Mouse (Mus musculus): ENCODE data around the gene Mef2b.
A peak's percentile ranks its signal among the peaks of the same experiment; 100 is the strongest.
"Not testable (repeated sequence)": the region's sequence is repeated elsewhere in the genome, so short reads cannot be mapped to it uniquely, and the experiment has no call there.

Mef2b gene

GRCm38 (mm10) chr8:70179082-70179481, 39.6 kb downstream of the Mef2b start:
- DNase-seq (ENCODE audit: low read depth, low spot score), result no peak

DNA sequence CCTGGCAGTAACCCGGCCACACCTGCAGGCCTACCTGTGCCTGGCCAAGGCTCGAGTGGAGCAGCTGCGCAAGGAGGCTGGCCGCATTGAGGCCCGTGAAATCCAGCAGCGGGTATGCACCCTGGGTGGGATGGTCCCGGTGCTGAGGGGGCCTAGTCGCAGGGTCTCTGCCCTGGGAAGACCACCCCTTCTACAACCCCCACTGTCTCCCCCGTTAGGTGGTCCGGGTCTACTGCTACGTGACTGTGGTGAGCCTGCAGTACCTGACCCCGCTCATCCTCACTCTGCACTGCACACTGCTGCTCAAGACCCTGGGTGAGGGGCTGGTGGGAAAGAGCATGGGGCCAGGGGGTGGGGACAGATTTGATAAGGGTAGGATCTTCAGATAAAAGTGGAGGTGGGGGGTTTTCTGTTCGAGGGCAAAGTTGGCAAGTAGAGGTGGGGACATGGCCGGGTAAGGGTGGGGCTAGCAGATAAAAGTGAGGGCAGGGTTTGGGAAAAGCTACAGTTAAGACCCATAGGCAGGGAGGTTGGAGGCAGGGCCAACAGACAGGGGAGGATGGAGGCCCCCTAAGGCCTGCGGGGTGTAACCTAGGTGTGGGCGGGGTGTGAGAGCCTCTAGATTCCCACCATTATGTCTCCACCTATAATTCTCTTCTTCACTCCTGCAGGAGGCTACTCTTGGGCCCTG, 41.8 kb downstream of the Mef2b start:
- DNase-seq (ENCODE audit: low read depth, low spot score), result no peak

GRCm38 (mm10) chr8:70181903-70182252, 42.4 kb downstream of the Mef2b start:
- DNase-seq (ENCODE audit: low read depth, low spot score), result no peak

DNA sequence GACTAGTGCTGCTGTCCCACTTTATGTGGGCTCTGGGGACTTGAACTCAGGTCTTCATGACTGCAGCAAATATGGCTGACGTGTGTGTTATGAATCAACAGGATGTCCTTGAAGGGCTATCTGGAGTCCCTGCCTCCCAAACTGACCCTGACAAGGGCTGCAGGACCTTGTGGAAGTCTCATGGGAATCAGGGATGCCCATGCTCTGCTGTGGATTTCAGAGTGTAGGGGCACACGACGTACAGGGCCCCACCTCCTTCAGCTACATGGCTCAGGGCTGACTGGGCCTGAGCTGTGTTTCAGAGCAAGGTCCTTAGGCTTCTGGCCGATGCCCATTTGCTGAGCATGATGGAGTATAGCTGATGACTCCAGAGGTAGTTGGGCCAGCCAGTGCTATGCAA, 43.7 kb downstream of the Mef2b start:
- no peak for DNase-seq (ENCODE audit: low read depth, low spot score)

DNA sequence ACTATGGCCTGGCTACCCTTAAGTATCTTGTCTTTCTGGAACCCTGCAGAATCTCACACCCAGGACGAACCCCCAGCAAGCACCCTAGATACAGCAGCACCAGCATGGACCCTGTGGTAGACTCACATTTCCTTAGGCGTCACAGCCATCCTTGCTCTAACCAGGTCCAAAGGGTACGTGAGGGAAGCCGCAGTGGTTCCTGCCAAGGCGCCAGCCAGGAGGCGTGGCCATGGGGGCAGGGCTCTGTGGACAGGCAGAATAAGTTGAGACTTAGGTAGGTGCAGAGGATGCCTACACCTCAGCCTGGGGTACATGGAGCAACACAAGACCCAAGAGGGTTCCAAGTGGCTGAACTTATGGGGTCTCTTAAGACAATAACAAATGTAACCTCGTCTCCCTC, 49.2 kb downstream of the Mef2b start:
- no peak for DNase-seq (ENCODE audit: low read depth, low spot score)

GRCm38 (mm10) chr8:70193238-70193637, 53.7 kb downstream of the Mef2b start:
- no peak for DNase-seq (ENCODE audit: low read depth, low spot score)

DNA sequence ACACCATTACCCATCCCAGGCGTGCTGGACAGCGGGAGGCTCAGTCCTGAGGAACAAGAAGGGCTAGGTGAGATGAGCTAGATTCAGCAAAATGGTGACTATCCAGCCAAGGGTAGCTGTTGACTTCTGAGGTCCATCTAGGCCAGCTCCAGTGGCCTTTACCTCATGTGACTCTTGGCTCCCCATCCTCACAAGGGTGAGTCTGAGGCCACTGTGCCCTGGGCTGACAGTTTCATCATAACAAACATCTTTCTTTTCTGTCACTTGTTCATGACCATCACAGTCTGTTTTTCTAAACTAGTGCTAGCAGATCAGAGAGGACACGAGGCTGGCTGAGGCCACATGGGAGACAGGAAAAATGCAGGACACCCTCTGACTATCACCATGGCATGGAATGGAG, 54.7 kb downstream of the Mef2b start:
- DNase-seq (ENCODE audit: low read depth, low spot score), result no peak

- DNase-seq (ENCODE audit: low read depth, low spot score), result no peak
Measured at GRCm38 (mm10) chr8:70195762-70196161, 56.3 kb downstream of the Mef2b start.

DNA sequence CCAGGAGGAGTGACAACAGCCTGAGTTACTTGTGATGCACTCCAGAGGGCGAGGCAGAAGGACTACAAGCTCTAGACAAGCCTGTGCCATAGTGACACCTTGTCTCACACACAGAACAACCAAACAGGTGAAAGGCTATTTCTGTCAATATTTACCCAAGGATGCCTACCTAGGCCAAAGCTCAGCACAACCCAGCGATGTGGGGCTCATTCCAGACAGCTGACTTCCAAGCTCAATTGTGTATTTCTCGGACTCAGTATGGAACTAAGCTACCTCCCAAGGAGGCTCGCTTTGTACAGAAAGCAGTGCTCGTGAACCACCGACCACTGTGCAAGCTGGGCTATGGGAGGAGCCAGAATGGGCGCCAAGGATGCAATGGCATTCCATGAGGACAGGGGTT, 58.1 kb downstream of the Mef2b start:
- DNase-seq (ENCODE audit: low read depth, low spot score), result no peak

DNA sequence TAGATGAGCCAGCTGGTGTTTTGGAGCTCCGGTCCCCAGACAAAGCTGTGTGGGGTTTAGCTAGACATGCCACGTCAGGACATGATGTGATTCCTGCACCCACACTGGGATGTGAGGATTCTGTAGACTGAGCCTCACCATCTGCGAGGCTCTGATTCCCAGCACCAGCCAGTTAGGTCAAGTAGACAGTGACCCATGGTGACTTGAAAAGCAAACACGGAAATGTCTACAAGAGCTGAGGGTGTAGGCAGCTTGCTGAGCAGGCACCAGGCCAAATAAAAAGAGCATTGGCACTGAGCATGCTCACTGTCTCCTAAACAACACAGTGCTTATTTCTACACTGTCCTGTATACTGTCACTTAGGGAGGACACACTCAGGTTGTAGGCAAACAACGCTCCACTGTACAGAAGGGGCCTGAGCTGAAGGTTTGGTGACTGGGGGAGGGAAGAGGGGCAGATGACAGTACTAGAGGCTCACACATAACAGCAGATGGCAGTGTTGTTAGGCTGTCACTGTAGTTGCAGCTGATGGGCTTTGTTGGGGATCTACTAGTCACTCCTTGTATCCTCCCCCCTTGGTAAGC, 60.7 kb downstream of the Mef2b start:
- no peak for DNase-seq (ENCODE audit: low read depth, low spot score)

- DNase-seq (ENCODE audit: low read depth, low spot score), result no peak
Measured at GRCm38 (mm10) chr8:70201417-70201816, 61.9 kb downstream of the Mef2b start.

DNA sequence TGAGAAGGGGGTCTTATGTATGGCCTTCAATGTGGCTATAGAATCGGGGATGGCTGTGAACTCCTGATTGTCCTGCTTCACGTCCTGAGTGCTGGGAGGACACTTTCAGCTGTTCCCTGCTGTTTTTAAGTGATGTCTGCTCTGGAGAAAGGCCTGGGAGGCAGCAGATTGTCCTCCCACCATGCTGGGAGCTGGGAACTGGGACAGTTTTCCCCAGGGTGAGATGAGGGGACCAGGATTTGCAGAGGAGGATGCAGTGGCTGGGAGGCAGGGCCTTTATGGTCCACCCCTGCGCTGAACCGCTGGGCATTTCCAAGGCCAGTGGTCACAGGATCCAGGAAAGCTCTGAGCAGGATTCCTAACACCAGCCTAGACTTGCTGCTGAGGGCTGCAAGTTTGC, 63.6 kb downstream of the Mef2b start:
- DNase-seq (ENCODE audit: low read depth, low spot score), result no peak

GRCm38 (mm10) chr8:70204757-70205156, 65.2 kb downstream of the Mef2b start:
- DNase-seq (ENCODE audit: low read depth, low spot score), result no peak

- DNase-seq (ENCODE audit: low read depth, low spot score), result no peak
Measured at GRCm38 (mm10) chr8:70208130-70208529, 68.6 kb downstream of the Mef2b start.

DNA sequence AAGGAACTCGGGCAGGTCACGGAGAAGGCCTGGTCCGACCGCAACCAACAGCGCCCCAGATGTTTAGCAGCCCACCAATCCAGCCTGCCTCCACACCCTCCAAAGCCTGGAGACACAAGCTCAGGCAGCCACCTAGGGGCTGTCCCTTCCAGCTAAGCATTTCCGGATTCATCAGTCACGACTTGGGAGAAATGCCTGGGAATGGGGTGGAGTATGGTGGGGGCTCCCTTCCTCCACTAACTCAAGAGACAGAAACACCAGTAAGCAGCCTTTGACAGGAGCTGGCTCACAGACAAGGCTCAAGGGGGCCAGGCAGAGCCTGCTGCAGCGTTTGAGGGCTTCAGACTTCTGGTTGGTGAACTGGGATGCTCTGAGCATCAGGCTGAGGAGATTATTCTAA, 71.0 kb downstream of the Mef2b start:
- DNase-seq (ENCODE audit: low read depth, low spot score), result no peak

GRCm38 (mm10) chr8:70211275-70211674, 71.8 kb downstream of the Mef2b start:
- DNase-seq (ENCODE audit: low read depth, low spot score), result no peak

DNA sequence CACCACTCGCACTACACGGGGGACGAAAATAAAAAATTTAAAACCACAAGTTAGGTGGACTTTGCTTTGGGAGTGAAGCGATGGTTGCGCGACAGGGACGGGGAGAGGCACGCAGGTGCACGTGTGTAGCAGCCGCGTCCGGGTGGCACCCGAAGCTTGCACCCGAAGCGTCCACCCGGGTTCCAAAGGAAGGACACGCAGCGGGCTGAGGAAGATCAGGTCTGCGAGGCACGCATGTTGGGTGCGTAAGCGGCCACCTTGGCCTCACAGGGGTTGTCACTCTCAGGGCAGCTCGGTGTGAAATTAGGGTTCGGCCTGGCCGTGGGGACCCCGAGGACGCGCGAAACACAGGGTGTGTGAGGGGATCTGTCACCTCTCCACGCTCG, 72.2 kb downstream of the Mef2b start:
- DNase-seq (ENCODE audit: low read depth, low spot score), result no peak

GRCm38 (mm10) chr8:70212112-70213055, 72.9 kb downstream of the Mef2b start, which contains the start of gene Slc25a42:
Gene Slc25a42, minus strand, starts transcription at chr8:70212305.
- DNase-seq (ENCODE audit: low read depth, low spot score), result peak; percentile 98

DNA sequence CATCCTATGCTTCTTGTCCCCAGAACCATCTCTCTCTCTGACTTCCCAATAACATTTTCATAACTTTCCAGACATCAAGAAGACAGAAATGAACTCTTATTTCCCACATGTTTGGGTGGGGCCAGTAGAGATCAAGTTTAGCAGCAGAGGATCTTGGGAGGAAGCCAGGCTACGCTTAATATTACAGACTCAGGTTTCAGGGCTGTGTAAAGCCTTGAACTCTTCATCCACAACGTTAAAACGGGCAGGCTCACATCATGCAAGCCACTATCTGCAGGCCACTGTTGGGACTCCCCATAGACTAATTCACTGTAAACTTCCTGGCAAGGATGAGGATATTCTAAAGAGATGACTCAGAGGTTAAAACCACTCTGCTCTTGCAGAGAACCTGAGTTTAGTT, 74.9 kb downstream of the Mef2b start:
- DNase-seq (ENCODE audit: low read depth, low spot score), result no peak

GRCm38 (mm10) chr8:70215092-70215491, 75.6 kb downstream of the Mef2b start:
- DNase-seq (ENCODE audit: low read depth, low spot score), result no peak

DNA sequence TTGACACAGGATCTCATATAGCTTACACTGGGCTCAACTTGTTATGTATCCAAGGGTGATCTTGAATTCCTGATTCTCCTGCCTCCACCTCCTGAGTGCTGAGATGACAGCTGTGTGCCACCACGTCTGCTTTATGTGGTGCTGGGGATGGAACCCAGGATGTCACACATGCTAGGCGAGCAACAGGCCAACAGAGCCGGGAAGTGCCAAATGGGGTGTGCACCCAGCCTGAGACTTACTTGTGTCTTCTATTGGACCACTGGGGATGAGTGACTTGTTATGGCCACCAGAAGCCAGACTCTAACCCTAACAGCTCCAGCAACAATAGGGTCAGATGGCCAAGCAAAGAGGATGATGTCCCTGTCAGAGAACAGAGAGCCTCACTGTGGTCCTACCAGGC, 76.7 kb downstream of the Mef2b start:
- not testable (repeated sequence) for DNase-seq (ENCODE audit: low read depth, low spot score)

DNA sequence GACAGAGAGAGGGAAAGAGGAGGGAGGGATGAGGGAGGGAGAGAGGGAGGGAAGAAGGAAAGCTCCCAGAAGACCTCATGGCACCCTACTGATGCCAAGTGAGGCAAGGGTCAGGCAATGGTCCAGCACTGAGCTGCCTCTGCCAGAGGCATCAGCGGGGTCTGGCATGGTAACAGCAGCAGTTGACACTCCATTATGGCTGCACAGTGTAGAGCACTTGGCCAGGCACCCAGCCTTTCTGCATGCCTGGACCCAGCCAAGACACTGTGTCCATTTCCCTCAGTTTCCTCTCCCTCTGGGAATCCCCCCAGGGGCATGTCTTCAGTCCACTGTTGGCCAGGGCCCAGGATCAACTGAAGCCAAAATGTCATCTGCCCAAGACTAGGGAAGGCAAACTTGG, 77.1 kb downstream of the Mef2b start:
- no peak for DNase-seq (ENCODE audit: low read depth, low spot score)

All from retina, adult 2 months (tissue).